Mouse (Mus musculus): Measurements from ENCODE around the gene Bcas1. TPM values are rescaled to one million over a fixed set of nuclear protein-coding genes. Genes with fewer than 3 reads are reported as not detected.

Bcas1 gene
- total and polyA plus RNA-seq, 3 experiments = 0.13 to 0.35 TPM; not detected in 1

DNA sequence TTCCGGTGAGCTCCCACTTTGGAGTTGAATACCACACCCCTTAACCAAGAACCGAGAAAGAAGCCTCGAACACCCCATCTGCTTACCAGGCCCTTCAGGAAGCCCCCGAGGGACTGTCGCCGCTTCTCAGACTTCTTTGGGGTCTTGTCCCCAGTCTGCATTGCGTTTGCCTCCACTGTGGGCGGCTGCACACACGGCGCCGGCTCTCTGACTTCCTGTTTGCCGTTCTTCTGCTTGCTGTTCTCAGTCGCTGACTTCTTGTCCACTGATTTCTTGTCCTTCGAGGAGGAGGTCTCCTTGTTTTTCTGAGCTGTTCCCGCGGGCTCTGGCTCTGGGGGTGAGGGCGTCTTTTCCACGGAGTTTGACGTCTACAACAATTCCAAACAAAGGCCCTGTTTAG lies 78.5 kb downstream of the Bcas1 start:
- H3K4me3 ChIP-seq (ENCODE audit: control insufficient read depth in 1 of 2, insufficient read depth in 1 of 2, low read depth in 2 of 2, low read length in 2 of 2) = peak overlapping the region; percentile 40 to 51

DNA sequence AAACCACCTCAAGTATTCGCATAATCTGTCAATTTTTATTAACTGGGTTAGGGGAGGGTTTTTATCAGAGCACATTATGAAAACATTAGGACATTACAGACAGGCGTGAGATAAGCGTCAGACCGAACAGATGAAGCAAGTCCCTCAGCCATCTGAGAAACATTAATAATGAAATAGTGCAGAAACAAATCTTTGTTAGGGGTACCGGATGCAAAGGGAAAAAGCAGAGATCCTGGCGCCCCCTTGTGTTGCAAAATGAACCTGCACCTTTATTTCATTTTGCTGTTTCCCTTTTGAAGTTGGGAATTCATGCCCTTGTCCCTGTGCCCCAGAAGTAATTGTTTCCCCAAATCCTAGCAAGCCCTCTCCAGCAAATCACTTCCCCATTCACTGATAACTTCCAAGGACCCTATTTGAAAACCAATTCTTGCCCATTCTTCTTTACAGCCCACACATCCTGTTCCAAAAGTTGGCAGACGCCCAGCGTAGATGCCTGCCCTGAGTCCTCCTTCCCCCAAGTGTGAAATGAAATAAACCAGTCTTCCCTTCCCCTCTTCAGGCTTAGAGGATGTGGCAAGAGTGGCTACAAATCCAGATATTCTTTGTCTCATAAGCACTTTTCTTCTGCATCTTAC lies 80.4 kb downstream of the Bcas1 start:
- Histone ChIP-seq H3K4me1 (ENCODE audit: control insufficient read depth in 1 of 2, insufficient read depth in 2 of 2, low read length in 2 of 2) (no peaks in the 10 kb centered on the region; a peak in 1 of 4 replicates), H3K9me3 (replicated peaks; ENCODE audit: insufficient read depth, low read length) (no peaks in the 10 kb centered on the region), H3K27ac (ENCODE audit: control insufficient read depth, low read depth, low read length) (no peak overlapping the region), H3K4me3 (ENCODE audit: control insufficient read depth in 1 of 2, insufficient read depth in 1 of 2, low read depth in 2 of 2, low read length in 2 of 2) (no peak overlapping the region), H3K9ac (ENCODE audit: control insufficient read depth, low read depth, low read length, poor library complexity, severe bottlenecking) (no peak overlapping the region), H3K27me3 (ENCODE audit: control insufficient read depth in 1 of 2, insufficient read depth in 2 of 2, low read length in 2 of 2) (no peaks in the 10 kb centered on the region), H3K36me3 (ENCODE audit: control insufficient read depth in 1 of 2, insufficient read depth in 2 of 2, low read length in 2 of 2) (no peaks in the 10 kb centered on the region; a peak in 1 of 4 replicates), H3K79me2 (ENCODE audit: control insufficient read depth, insufficient read depth, low read length, poor library complexity) (no peaks in the 10 kb centered on the region)
- TF ChIP-seq SMC3 (IDR thresholded peaks at IDR 0.05; ENCODE audit: low read depth, low read length) = peak; percentile 82
- TF ChIP-seq CHD2 (IDR thresholded peaks at IDR 0.05; ENCODE audit: low read length) = no peak
- TF ChIP-seq USF1 (IDR thresholded peaks at IDR 0.05; ENCODE audit: low read depth, low read length) = no peak
- TF ChIP-seq GATA1 (IDR thresholded peaks at IDR 0.05; ENCODE audit: low read depth, low read length) = no peak
- no peak for TF ChIP-seq NRF1 (IDR thresholded peaks at IDR 0.05; ENCODE audit: insufficient read depth, low read depth, low read length, poor library complexity, severe bottlenecking)
- TF ChIP-seq RAD21 (IDR thresholded peaks at IDR 0.05; ENCODE audit: low read depth, low read length) = peak; percentile 70
- no peak for TF ChIP-seq ETS1 (IDR thresholded peaks at IDR 0.05; ENCODE audit: low read depth, low read length)
- TF ChIP-seq ZNF384 (IDR thresholded peaks at IDR 0.05; ENCODE audit: low read depth, low read length) = no peak
- no peak for TF ChIP-seq TBP (IDR thresholded peaks at IDR 0.05; ENCODE audit: low read depth, low read length)
- no peak for TF ChIP-seq RCOR1 (IDR thresholded peaks at IDR 0.05; ENCODE audit: low read depth, low read length)
- peak; percentile 63 to 77 (median 66) for TF ChIP-seq CTCF (IDR thresholded peaks at IDR 0.05 in 2 of 3, conservative IDR thresholded peaks at IDR 0.05 in 1 of 3; ENCODE audit: control insufficient read depth in 1 of 3, insufficient read depth in 1 of 3, low read depth in 2 of 3, low read length in 3 of 3, poor library complexity in 1 of 3, severe bottlenecking in 1 of 3)
- no peak for TF ChIP-seq SIN3A (IDR thresholded peaks at IDR 0.05; ENCODE audit: low read length)
- TF ChIP-seq NELFE (IDR thresholded peaks at IDR 0.05; ENCODE audit: low read depth, low read length) = no peak
- no peak for TF ChIP-seq ZKSCAN1 (IDR thresholded peaks at IDR 0.05; ENCODE audit: low read depth, low read length)
- TF ChIP-seq BHLHE40 (IDR thresholded peaks at IDR 0.05; ENCODE audit: borderline replicate concordance, low read depth, low read length) = no peak
- no peak for TF ChIP-seq POLR2A (IDR thresholded peaks at IDR 0.05; ENCODE audit: control insufficient read depth in 1 of 2, insufficient read depth in 1 of 2, low read depth in 1 of 2, low read length in 2 of 2, poor library complexity in 1 of 2)
- TF ChIP-seq TCF12 (IDR thresholded peaks at IDR 0.05; ENCODE audit: low read depth, low read length) = no peak
- no peak for TF ChIP-seq UBTF (IDR thresholded peaks at IDR 0.05; ENCODE audit: borderline replicate concordance, insufficient read depth, low read depth, low read length)
- no peak for TF ChIP-seq JUND (IDR thresholded peaks at IDR 0.05; ENCODE audit: low read depth, low read length)
- TF ChIP-seq MAFK (IDR thresholded peaks at IDR 0.05; ENCODE audit: borderline replicate concordance, low read depth, low read length) = no peak
- TF ChIP-seq MAZ (IDR thresholded peaks at IDR 0.05; ENCODE audit: low read depth, low read length) = no peak
- no peak for TF ChIP-seq ELF1 (IDR thresholded peaks at IDR 0.05; ENCODE audit: low read depth, low read length)
- peak; percentile 55 for TF ChIP-seq ZC3H11A (IDR thresholded peaks at IDR 0.05; ENCODE audit: low read depth, low read length)
- TF ChIP-seq E2F4 (IDR thresholded peaks at IDR 0.05; ENCODE audit: borderline replicate concordance, low read depth, low read length) = no peak
- no peak for TF ChIP-seq HCFC1 (IDR thresholded peaks at IDR 0.05; ENCODE audit: low read depth, low read length)
- DNase-seq (ENCODE audit: low read depth, low spot score) = peak; percentile 58

More for the DNA sequence above, 78.5 kb downstream of the Bcas1 start:
- no peaks in the 10 kb centered on the region for H3K9me3 ChIP-seq (replicated peaks; ENCODE audit: insufficient read depth, low read length)
- H3K9ac ChIP-seq (ENCODE audit: control insufficient read depth, low read depth, low read length, poor library complexity, severe bottlenecking) = peak overlapping the region; percentile 44; the same call in 1 of the 2 replicates
- no peak overlapping the region for H3K27ac ChIP-seq (ENCODE audit: control insufficient read depth, low read depth, low read length)
- TF ChIP-seq JUND (IDR thresholded peaks at IDR 0.05; ENCODE audit: low read depth, low read length) (no peak), USF1 (IDR thresholded peaks at IDR 0.05; ENCODE audit: low read depth, low read length) (no peak), MYB (IDR thresholded peaks at IDR 0.05; ENCODE audit: low read depth, low read length) (no peak), MAX (IDR thresholded peaks at IDR 0.05; ENCODE audit: low read length) (no peak), SIN3A (IDR thresholded peaks at IDR 0.05; ENCODE audit: low read length) (no peak)
- no peaks in the 10 kb centered on the region for H3K27me3 ChIP-seq (ENCODE audit: control insufficient read depth in 1 of 2, insufficient read depth in 2 of 2, low read length in 2 of 2)
- H3K36me3 ChIP-seq (ENCODE audit: control insufficient read depth in 1 of 2, insufficient read depth in 2 of 2, low read length in 2 of 2) = no peaks in the 10 kb centered on the region; a peak in 1 of 4 replicates
- no peaks in the 10 kb centered on the region for H3K79me2 ChIP-seq (ENCODE audit: control insufficient read depth, insufficient read depth, low read length, poor library complexity)
- peak; percentile 36 for DNase-seq (ENCODE audit: low read depth, low spot score)
- no peaks in the 10 kb centered on the region; a peak in 1 of 4 replicates for H3K4me1 ChIP-seq (ENCODE audit: control insufficient read depth in 1 of 2, insufficient read depth in 2 of 2, low read length in 2 of 2)

Measured in MEL (cell line).